Mouse (Mus musculus) E14TG2a.4 (cell line): ENCODE data around the gene Arhgef7.

Experiments
- CTCF ChIP-seq: conservative IDR thresholded peaks from 2 replicates; pipeline ENCODE4 v1.5.1; 2014; ENCODE audit warnings: low read length
- NANOG ChIP-seq: IDR thresholded peaks from 2 replicates; pipeline ENCODE4 v1.6.1; 2014; ENCODE audit warnings: borderline replicate concordance, low read length, mixed read lengths

DNA sequence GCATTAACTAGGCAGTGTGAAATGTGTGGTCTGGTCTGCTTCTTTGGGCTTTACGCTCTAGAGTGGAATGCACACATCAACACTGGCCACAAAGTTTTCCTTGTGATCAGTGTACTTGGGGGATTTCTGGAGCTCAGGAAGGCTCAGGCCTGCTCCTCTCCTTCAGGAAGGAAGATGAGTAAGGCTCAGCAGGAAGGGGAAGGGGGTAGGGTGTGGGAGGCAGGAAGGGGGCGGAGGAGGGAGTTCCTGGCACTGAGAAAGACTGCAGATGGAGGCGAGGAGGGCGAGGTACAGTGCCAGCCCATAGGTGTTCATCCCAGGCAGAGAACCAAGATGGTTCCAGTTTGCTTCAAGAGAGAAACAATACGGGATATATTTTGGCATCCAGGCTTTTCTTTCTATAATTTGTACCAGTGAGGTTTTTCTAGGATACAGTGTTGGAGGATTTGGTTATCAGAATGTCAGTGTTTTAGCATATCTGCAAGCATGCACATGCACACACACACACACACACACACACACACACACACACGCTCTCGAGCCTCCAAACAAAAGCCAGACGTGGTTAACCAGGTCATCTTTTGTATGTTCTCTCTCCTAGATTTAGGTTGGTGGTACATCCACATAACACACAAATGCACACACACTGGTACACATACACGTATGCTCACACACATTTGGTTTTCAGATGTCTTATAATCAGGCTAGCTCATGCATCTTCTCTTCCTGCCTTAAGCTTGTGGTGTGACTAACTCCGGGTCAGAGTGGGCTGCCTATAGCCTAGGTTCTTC is 52.5 kb downstream of the Arhgef7 start:
- TF ChIP-seq CTCF (no peak), NANOG (no peak)
